Mouse (Mus musculus): ENCODE data around the gene Clcnkb.

DNA sequence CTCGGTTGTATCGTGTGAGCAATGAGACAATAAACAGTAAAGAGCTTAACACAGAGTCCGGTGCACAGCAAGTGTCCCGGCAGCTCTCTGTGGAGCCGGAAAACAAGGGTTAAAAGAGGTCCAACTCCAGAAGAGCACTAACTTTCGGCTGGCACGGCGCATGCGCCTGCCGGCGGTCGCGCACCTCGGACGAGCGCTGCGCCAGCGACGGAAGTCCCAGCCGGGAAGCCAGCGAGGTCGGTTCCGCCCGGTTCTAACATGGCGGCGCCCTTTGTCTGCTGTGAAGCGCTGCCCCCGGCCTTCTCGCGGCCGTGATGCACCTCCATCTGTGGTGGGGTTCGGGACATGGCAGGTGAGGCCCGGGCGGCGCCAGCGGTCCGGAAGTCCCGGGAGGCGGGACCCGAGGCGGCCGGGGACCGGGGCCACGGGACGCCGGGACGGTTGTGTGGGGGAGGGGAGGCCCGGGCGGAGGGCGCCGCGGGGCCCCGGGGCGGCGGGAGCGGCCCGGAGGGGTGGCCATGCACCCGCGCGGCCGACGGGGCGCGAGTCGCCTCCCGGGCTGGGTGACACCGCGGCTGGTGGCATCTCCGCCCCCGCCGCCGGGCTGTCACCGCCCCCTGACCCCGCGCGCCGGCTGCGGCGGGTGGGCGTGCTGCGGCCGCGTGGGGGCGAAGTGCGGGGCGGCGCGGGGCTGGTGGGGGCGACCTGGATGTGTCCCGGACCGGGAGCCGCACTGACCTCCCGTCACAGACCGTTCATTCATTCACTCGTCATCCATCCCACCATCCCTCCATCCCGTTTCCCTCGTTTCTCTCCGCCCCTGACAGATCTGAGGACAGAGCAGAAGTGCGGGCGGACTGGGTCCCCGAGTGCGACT lies 28.9 kb upstream of the Clcnkb start, which contains the start of gene Zbtb17:
- peak; percentile 29; the same call in 1 of the 2 replicates for TF ChIP-seq POLR2A (IDR thresholded peaks at IDR 0.05; ENCODE audit: insufficient read depth, low read depth, low read length)
- no peak for TF ChIP-seq CTCF (IDR thresholded peaks at IDR 0.05; ENCODE audit: insufficient read depth, low read depth, low read length)
